Mouse (Mus musculus): ENCODE measurements around the gene Ccdc187.

Gene Ccdc187

GRCm38 (mm10) chr2:26225242-26225641 is 69.1 kb downstream of the Ccdc187 start:
- in situ Hi-C loops (cut with MseI, MboI), result no loop called here

DNA sequence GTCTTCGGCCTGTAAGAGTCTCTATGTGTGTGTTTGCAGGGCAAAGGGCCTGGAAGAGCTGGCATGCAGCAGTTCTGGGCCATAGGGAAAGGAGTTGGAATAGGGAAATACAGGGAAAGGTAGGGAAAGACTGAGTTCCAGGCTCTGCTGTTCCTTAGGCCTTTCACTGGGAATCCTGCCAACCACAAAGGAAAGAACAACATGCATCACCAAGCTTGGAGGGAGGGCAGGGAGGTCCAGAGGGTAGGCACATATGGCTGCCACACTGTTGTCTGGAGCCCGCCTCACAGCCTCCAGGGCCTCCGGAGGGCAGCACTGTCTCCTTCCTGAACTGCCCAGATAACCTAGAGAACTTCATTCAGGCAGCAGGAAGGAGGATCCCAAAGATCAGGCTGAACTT is 70.4 kb downstream of the Ccdc187 start:
- in situ Hi-C loops (cut with MseI, MboI), result no loop called here

DNA sequence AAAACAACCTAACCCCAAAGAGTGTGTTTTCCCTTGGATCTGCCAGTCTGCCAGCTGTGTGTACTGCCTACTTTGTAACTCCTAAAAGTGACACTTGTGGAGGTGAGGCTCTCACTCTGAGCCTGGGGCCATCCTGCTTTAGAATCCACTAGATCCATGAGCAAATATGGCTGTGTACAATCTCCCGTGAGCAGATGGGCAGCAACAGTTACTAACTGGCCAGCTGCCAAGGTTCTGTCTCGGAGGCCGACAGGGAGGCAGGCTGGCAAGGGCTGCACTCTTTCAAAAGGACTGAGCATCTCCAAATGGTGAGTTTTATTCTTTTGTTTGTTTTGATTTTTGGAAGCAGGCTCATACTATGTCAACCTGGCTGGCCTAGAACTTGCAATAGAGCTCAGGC is 79.8 kb downstream of the Ccdc187 start:
- in situ Hi-C loops (cut with MseI, MboI), result no loop called here

DNA sequence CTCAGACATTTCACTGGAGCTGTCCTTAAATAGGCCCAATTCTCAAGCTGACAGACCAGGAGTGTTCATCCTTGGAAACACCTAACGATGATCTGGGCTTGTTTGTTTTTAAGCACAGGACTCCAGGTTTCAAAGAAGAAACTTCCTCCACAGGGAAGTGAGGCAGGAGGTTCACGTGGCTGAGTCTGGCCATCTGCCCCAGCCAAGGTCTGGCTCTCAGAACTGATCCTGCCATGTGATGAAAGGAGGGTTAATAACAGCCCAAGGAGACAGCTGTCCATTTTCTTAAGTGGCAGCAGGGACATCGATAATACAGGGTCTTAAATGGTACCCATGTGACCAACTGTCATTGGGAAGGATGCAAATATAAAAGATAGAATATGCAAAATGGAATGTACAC is 84.8 kb downstream of the Ccdc187 start:
- in situ Hi-C loops (cut with MseI, MboI), result no loop called here

DNA sequence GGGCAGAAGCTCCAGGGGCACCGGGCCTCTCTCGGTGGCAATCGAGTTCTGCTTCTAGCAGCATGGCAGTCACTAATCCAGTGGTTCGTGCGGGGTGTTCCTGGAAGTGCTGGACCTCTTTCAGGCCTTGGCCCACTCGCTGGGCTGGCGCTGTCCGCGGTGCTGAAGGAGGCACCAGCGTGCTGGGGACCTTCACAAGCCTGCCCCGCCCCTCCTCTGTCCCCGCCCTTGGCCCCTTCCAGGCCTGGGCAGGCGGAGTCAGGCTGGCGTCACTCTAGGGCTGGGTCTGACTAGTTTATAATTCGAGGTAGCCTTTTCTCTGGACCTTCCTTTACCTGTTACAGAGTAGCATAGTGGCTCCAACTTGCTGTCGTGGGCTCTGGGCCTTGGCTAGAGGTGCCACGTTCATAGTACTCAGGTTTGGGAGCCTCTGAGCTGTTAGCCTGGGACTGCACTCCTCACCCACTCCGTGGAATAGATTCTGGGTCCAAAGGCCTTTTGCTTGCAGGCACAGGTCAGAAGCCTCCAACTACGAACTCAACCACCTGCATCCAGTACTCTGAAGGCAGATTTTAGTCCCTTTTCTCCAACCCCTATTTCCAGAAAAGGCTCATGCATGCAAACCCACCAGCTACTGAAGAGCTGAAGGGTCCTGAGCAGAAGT is 86.1 kb downstream of the Ccdc187 start, which contains the start of gene Lhx3:
Gene Lhx3, minus strand, starts transcription at position 164 of the 664 bp plus-strand sequence.
- in situ Hi-C loops (cut with MseI, MboI), result no loop called here

- in situ Hi-C loops (cut with MseI, MboI), result no loop called here
These were observed 86.8 kb downstream of the Ccdc187 start for GRCm38 (mm10) chr2:26207559-26207958.

GRCm38 (mm10) chr2:26205761-26206160 is 88.6 kb downstream of the Ccdc187 start:
- in situ Hi-C loops (cut with MseI, MboI), result no loop called here

DNA sequence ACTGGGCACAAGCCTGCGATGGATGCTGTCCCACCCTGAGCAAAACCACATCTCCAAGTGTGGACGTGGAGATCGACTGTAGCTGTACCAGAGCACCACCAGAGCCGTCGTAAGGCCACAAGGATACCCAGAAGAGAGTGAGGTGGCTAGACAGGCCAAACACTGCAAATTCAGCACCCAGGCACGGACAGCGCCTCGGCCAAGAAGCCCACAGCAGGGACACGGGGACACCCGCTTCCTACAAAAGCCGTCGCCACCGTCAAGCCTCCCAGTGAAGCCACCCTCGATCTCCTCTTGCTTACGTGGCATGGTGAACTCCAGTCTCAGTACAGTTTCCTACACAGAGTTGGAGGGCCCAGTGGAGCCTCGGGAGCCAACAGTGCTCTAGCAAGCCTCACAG is 89.2 kb downstream of the Ccdc187 start:
- in situ Hi-C loops (cut with MseI, MboI), result no loop called here

- in situ Hi-C loops (cut with MseI, MboI), result no loop called here
These were observed 91.4 kb downstream of the Ccdc187 start for GRCm38 (mm10) chr2:26202849-26203475.

DNA sequence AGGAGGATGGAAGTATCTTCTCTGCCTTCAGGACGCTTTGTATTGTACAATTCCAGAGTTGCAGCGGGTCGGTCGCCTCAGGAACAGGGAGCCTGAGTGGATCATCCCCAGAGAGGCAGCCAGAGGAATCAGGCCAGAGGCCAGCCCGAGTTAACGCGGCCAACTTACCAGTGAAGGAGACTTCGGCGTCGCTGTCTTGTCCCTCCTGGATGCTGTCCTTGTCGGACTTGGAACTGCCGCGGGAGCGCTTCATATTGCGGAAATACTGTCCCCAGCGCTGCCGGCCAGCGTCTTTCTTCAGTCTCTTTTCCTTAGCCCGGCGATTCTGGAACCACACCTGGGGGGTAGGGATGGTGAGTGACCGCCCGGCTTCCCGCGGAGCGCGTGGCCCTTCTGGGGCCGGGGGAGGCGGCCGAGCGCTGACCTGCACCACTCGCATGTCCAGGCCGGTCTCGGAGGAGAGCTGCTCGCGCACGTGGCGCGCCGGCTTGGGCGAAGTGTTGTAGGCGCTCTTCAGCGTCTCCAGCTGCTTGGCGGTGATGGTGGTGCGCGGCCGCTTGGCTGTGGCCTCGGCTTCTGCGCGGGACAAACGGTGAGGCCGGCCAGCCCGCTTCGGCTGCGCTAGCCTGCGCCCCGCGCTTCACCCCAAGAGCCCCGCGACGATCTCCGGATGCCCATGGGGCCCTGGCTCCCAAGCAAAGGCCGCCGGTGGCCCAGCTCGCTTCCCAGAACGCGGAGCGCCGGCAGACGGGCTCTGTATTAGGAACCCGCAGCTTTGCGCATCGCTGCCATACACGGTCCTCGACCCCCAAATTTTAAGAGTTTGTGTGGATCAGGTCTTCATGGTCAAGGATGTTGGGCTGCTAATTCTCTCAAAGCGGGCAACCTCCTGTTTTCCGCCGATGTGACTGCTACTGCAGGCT is 92.2 kb downstream of the Ccdc187 start:
- in situ Hi-C loops (cut with MseI, MboI), result no loop called here

DNA sequence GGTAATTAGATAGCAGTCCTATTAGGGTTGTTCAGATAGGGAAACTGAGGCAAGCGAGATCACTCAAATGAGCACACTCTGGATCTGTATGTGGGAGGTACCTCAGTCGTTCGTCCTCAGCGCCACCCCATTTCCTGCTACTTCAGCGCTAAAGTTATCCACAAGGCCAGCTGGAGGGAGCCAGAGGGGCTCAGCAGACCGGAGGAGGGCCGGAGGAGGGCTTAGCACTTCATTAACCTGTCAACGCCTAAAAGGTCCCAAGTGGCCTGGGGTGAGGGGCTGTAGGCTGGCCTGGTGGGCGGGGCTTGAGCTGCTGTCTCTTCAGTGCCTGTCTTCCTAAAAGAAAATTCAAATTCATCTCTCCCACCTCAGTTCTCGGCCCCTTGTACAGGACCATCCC is 95.9 kb downstream of the Ccdc187 start:
- in situ Hi-C loops (cut with MseI, MboI), result no loop called here

- in situ Hi-C loops (cut with MseI, MboI), result no loop called here
These were observed 99.6 kb downstream of the Ccdc187 start for GRCm38 (mm10) chr2:26194552-26195339.
